Mouse (Mus musculus): Measurements from ENCODE around the gene Cdk5. TPM values are rescaled to one million over a fixed set of nuclear protein-coding genes. Genes with fewer than 3 reads are reported as not detected.

Gene Cdk5
- total RNA-seq, 2 experiments from 2014 or later = 10.6 to 11.8 TPM

GRCm38 (mm10) chr5:24389658-24390020 is 33.7 kb downstream of the Cdk5 start:
- Histone ChIP-seq H3K4me3 (no peak overlapping the region), H3K27ac (no peak overlapping the region)
- no peak for TF ChIP-seq CTCF (IDR thresholded peaks at IDR 0.05)
- no peak for DNase-seq
- intact Hi-C loops (cut with DNase I) = no loop called here

GRCm38 (mm10) chr5:24389011-24389657 is 34.2 kb downstream of the Cdk5 start:
- no peak overlapping the region for H3K4me3 ChIP-seq
- no peak overlapping the region for H3K27ac ChIP-seq
- intact Hi-C loops (cut with DNase I) = no loop called here
- no peak for TF ChIP-seq CTCF (IDR thresholded peaks at IDR 0.05)
- no peak for DNase-seq

DNA sequence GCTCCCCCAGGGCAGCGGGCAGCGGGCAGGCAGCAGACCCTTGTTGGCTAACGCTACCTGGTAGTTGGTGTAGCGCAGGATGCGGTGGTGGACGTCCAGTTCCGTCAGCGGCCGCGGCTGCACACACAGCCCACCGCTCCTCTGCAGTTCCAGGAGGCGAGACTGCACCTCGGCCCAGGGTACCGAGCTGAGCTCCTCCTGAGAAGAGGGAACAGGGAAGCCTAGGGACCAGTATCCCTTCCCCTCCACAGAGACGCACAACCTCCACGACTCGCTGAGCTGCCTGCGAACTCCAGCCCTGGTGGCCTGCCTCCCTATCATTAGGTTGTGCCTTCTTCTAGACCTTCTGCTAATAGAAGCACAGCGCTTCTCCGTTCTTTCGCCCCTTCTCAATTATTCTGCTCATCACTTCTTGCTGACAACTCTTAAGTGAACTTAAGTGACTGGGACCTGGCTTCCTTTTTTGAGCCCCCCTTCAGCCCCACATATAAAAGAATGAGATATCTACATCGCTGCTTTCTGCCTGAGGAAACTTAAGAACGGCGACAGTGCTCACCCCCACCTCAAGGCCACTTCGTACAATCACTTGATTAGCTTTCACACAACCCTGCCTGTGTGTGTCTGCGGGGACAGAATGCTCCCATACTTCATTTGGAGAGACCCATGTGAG is 34.9 kb downstream of the Cdk5 start:
- Histone ChIP-seq H3K4me3 (peak overlapping the region; percentile 73), H3K27ac (peak overlapping the region; percentile 67)
- TF ChIP-seq CTCF (IDR thresholded peaks at IDR 0.05) = no peak
- intact Hi-C loops (cut with DNase I) = no loop called here
- no peak for DNase-seq

DNA sequence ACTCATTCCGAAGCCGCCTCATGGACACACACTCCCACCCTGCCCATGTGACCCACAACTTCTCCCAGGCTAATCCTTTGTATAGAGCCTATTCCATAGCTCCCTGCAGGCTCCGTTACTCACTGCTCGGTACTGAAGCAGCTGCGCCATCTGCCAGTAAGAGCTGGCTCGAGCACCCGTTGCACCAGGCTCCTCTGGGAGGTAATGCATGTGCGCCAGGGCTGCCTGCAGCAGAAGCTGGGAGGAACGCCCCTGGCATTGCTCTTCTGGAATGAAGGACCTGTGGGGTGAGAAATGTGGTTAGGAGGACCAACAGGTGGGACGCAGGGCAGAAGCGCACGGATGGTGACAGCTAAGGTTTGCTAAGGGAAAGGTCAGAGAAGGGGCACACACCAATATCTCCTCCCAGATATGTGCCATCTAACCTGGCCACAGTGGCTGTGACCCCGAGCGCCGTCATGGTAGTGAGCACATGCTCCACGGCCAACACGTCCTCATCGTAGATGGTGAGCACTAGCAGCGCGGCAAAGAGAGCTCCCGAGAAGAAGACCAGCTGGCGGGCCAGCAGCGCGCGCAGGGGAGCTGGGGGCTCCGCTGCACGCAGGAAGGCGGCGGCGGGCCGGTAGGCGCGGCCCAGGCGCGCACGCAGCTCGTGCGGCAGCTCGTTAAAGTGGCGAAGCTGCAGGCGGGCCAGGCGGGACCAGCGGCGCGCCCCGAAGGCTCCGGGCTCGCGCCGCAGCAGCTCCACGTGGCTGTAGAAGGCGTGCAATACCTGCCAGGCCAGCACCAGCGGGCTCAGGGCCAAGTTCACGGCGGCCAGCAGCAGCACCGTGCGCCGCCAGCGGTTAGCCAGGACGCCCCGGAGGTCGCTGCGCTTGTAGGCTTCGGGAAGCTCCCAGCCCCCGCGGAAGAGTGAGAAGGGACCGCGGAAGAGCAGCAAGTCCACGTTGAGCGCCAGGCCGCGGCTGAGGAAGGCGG is 35.8 kb downstream of the Cdk5 start:
- intact Hi-C loops (cut with DNase I) = no loop called here
- peak overlapping the region; percentile 67 for H3K27ac ChIP-seq
- peak overlapping the region; percentile 73 for H3K4me3 ChIP-seq
- peak; percentile 87 for DNase-seq
- no peak for TF ChIP-seq CTCF (IDR thresholded peaks at IDR 0.05)

- no peak for TF ChIP-seq CTCF (IDR thresholded peaks at IDR 0.05)
- DNase-seq = no peak
- Histone ChIP-seq H3K4me3 (no peak overlapping the region), H3K27ac (no peak overlapping the region)
- intact Hi-C loops (cut with DNase I) = no loop called here
Measured at GRCm38 (mm10) chr5:24385887-24386550, 37.3 kb downstream of the Cdk5 start.

GRCm38 (mm10) chr5:24385374-24385773 is 38.0 kb downstream of the Cdk5 start:
- Histone ChIP-seq H3K4me3 (no peak overlapping the region), H3K27ac (peak overlapping the region; percentile 71)
- TF ChIP-seq CTCF (IDR thresholded peaks at IDR 0.05) = no peak
- DNase-seq = no peak
- intact Hi-C loops (cut with DNase I) = no loop called here

DNA sequence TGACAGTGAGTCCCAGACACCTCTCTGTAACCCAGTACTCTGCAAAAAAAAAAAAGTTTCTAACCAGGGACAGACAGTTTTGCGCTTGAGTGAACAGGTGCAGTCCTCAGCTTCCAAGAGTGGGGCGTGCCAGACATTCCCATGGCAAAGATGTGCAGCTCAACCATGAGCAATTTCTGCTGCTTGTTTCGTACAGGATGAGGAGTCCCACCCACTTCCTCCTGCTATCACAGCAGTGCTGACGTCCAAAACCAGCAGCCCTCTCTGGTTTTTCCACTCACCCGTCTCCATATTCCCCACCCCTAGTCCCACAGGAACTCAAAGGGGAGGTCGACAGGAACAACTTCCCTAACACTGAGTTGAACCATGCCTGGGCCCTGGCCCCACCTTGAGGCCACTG is 38.9 kb downstream of the Cdk5 start:
- peak overlapping the region; percentile 85 for H3K27ac ChIP-seq
- TF ChIP-seq CTCF (IDR thresholded peaks at IDR 0.05) = no peak

GRCm38 (mm10) chr5:24383026-24383859 is 40.1 kb downstream of the Cdk5 start:
- DNase-seq = peak; percentile 92
- intact Hi-C loops (cut with DNase I) = no loop called here
- H3K4me3 ChIP-seq = peak overlapping the region; percentile 72
- peak; percentile 49 for TF ChIP-seq CTCF (IDR thresholded peaks at IDR 0.05)
- H3K27ac ChIP-seq = peak overlapping the region; percentile 85

More for the DNA sequence above, 38.9 kb downstream of the Cdk5 start:
- intact Hi-C loops (cut with DNase I) = no loop called here
- H3K4me3 ChIP-seq = peak overlapping the region; percentile 72
- no peak for DNase-seq

GRCm38 (mm10) chr5:24381988-24382387 is 41.3 kb downstream of the Cdk5 start:
- no peak for DNase-seq
- no peak for TF ChIP-seq CTCF (IDR thresholded peaks at IDR 0.05)
- intact Hi-C loops (cut with DNase I) = no loop called here
- Histone ChIP-seq H3K27ac (no peak overlapping the region), H3K4me3 (no peak overlapping the region)

DNA sequence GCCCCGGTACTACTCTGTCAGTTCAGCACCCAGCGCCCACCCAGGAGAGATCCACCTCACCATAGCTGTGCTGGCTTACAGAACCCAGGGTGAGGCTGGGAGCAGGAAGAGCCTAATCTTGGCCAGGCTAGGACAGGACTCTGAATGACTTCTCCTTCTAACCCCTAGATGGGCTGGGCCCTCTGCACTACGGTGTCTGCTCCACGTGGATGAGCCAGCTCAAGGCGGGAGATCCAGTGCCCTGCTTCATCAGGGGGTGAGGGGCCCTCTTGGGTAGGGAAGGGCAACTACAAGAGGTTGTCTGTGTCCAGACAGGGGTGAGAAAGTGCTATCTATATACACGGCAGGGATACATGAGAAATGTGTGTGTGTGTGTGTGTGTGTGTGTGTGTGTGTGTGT is 41.8 kb downstream of the Cdk5 start:
- no peak overlapping the region for H3K4me3 ChIP-seq
- no peak overlapping the region for H3K27ac ChIP-seq
- DNase-seq = no peak
- no peak for TF ChIP-seq CTCF (IDR thresholded peaks at IDR 0.05)
- intact Hi-C loops (cut with DNase I) = no loop called here

- Histone ChIP-seq H3K4me3 (no peak overlapping the region), H3K27ac (no peak overlapping the region)
- no peak for TF ChIP-seq CTCF (IDR thresholded peaks at IDR 0.05)
- no peak for DNase-seq
- intact Hi-C loops (cut with DNase I) = no loop called here
Measured at GRCm38 (mm10) chr5:24380499-24380898, 42.8 kb downstream of the Cdk5 start.

DNA sequence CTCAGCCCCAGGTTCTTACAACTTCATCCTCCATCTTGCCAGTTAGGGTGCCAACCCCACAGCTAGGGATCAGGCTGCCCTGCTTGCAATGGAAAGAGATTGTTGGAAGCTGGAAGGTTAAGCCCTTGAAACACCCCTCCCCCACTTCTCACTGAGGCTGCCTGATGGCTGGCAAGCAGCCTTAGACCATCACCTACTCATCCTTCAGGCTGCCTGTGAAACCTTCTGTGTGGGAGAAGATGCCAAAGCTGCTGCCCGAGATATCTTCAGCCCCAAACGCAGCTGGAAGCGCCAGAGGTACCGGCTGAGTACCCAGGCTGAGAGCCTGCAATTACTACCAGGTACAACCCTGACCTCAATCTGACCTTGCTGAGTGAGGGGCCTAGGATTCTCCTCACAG is 43.8 kb downstream of the Cdk5 start:
- no peak overlapping the region for H3K4me3 ChIP-seq
- no peak for TF ChIP-seq CTCF (IDR thresholded peaks at IDR 0.05)
- intact Hi-C loops (cut with DNase I) = no loop called here
- no peak overlapping the region for H3K27ac ChIP-seq
- no peak for DNase-seq

Measured in gastrocnemius, adult 2 months (tissue).